9 mouse cellular contexts compared by ENCODE assay signal in the genomic region with DNA sequence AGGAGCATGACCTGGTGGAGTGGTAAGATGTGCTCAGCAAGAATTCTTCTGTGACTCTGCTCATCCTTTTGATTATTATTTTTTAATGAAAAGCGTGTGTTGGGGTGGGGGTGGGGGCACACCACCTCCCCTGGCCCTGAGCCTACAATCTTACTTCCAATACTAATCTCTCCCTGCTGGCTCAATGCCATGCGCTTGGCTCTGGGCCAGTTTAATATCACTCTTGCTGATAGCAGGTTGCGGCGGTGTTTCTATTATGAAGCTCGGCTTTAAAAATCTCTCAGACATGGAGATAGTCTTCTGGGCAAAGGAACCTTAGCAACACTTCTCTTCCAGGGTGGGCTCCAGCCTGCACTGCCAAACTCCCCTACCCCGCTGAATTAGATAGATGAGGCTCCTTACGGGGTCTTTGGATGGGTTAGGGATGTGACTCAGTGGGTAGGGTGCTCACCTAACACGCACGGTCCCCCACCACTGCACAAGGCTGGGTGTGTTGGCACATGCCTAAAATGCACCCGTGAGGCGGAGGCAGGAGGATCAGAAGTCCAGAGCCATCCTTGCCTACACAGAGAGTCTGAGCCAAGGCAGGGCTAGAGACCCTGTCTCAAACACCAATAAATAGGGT.
A peak's percentile ranks its signal among the peaks of the same experiment; 100 is the strongest.
DNase-seq lines count a peak whose midpoint lies in the region; ATAC-seq lines count a peak whose summit lies in the region.
"Had no signal": no experiment of that assay in that cellular context is flagged by ENCODE, and none has a peak within 500 bp of the region (broad histone marks: within the 10 kb centered on the region; RNA-seq: fewer than 3 reads in every experiment).

No protein-coding gene starts in this region.

- no peak overlapping the region for H3K9ac ChIP-seq in embryonic facial prominence, embryonic 12.5 days
- H3K9ac ChIP-seq in lung, embryonic 16.5 days (ENCODE audit: low read length), result no peak overlapping the region
- no peak overlapping the region for H3K9ac ChIP-seq in heart, embryonic 11.5 days (ENCODE audit: low read depth, low read length)
- no peak overlapping the region for H3K9ac ChIP-seq in midbrain, embryonic 16.5 days (ENCODE audit: low read depth, low read length)
- H3K9ac ChIP-seq: lung, embryonic 15.5 days had no signal

- H3K4me2 ChIP-seq in embryonic facial prominence, embryonic 12.5 days (replicated peaks), result no peak overlapping the region
- no peak overlapping the region for H3K4me2 ChIP-seq in lung, embryonic 16.5 days (ENCODE audit: low read depth, low read length)
- peak overlapping the region; percentile 27 for H3K4me2 ChIP-seq in heart, embryonic 11.5 days
- H3K4me2 ChIP-seq in midbrain, embryonic 16.5 days (ENCODE audit: low read length), result no peak overlapping the region
- H3K4me2 ChIP-seq: lung, embryonic 15.5 days had no signal

- no peak overlapping the region for H3K4me3 ChIP-seq in embryonic facial prominence, embryonic 12.5 days
- no peak overlapping the region for H3K4me3 ChIP-seq in embryonic facial prominence, embryonic 10.5 days
- no peak overlapping the region for H3K4me3 ChIP-seq in lung, embryonic 16.5 days (ENCODE audit: low read length)
- H3K4me3 ChIP-seq in heart, embryonic 11.5 days (ENCODE audit: low read depth, low read length), result no peak overlapping the region
- H3K4me3 ChIP-seq in midbrain, embryonic 16.5 days (ENCODE audit: low read depth, low read length), result no peak overlapping the region
- H3K4me3 ChIP-seq: lung, embryonic 15.5 days had no signal

- H3K36me3 ChIP-seq in embryonic facial prominence, embryonic 12.5 days, result 0 out of 2 replicates have a peak, but pooled peaks cover 3% of the 10 kb centered on the region
- peaks cover 24% of the 10 kb centered on the region for H3K36me3 ChIP-seq in embryonic facial prominence, embryonic 10.5 days (replicated peaks)
- peaks cover 3% of the 10 kb centered on the region for H3K36me3 ChIP-seq in lung, embryonic 16.5 days (ENCODE audit: control insufficient read depth, insufficient read depth, low read length)
- H3K36me3 ChIP-seq in heart, embryonic 11.5 days (ENCODE audit: control insufficient read depth, insufficient read depth, low read length), result no peaks in the 10 kb centered on the region
- H3K36me3 ChIP-seq in midbrain, embryonic 16.5 days (ENCODE audit: control insufficient read depth, insufficient read depth, low read length), result no peaks in the 10 kb centered on the region
- H3K36me3 ChIP-seq: lung, embryonic 15.5 days had no signal

- H3K27me3 ChIP-seq in embryonic facial prominence, embryonic 12.5 days, result no peaks in the 10 kb centered on the region
- H3K27me3 ChIP-seq in embryonic facial prominence, embryonic 10.5 days (replicated peaks; ENCODE audit: low read depth, poor library complexity, severe bottlenecking), result no peaks in the 10 kb centered on the region
- no peaks in the 10 kb centered on the region for H3K27me3 ChIP-seq in lung, embryonic 16.5 days (ENCODE audit: control insufficient read depth, insufficient read depth, low read depth, low read length)
- H3K27me3 ChIP-seq in heart, embryonic 11.5 days (ENCODE audit: control insufficient read depth, insufficient read depth, low read length), result no peaks in the 10 kb centered on the region
- no peaks in the 10 kb centered on the region for H3K27me3 ChIP-seq in midbrain, embryonic 16.5 days (ENCODE audit: control insufficient read depth, insufficient read depth, low read depth, low read length)
- H3K27me3 ChIP-seq: lung, embryonic 15.5 days had no signal

- H3K27ac ChIP-seq in embryonic facial prominence, embryonic 12.5 days, result 0 out of 2 replicates have a peak overlapping the region, but pooled peaks have one; percentile 38
- no peak overlapping the region for H3K27ac ChIP-seq in embryonic facial prominence, embryonic 10.5 days (replicated peaks)
- H3K27ac ChIP-seq in lung, embryonic 16.5 days (ENCODE audit: low read length), result no peak overlapping the region
- H3K27ac ChIP-seq in heart, embryonic 11.5 days (ENCODE audit: low read depth, low read length), result no peak overlapping the region
- peak overlapping the region; percentile 43 for H3K27ac ChIP-seq in midbrain, embryonic 16.5 days (ENCODE audit: low read length)
- H3K27ac ChIP-seq: lung, embryonic 15.5 days had no signal

- ATAC-seq in embryonic facial prominence, embryonic 12.5 days (ENCODE audit: insufficient number of reproducible peaks, insufficient read depth, low FRiP score, low TSS enrichment), result no peak
- ATAC-seq in lung, embryonic 16.5 days (ENCODE audit: low read depth), result 0 out of 2 replicates have a peak, but pooled peaks have one; percentile 13
- ATAC-seq in heart, embryonic 11.5 days (replicated peaks; ENCODE audit: insufficient number of reproducible peaks, low FRiP score, low TSS enrichment), result no peak
- no peak for ATAC-seq in midbrain, embryonic 16.5 days

- peaks cover 16% of the 10 kb centered on the region; the same call in 1 of the 2 replicates for H3K4me1 ChIP-seq in embryonic facial prominence, embryonic 12.5 days
- H3K4me1 ChIP-seq in embryonic facial prominence, embryonic 10.5 days, result peaks cover 29% of the 10 kb centered on the region
- H3K4me1 ChIP-seq in lung, embryonic 16.5 days (replicated peaks; ENCODE audit: control insufficient read depth, insufficient read depth, low read length), result peaks cover 8% of the 10 kb centered on the region
- H3K4me1 ChIP-seq in heart, embryonic 11.5 days (ENCODE audit: control insufficient read depth, insufficient read depth, low read length), result peaks cover 26% of the 10 kb centered on the region
- H3K4me1 ChIP-seq in midbrain, embryonic 16.5 days (ENCODE audit: control insufficient read depth, insufficient read depth, low read length), result peaks cover 9% of the 10 kb centered on the region; the same call in 1 of the 2 replicates

- no peak for DNase-seq in embryonic facial prominence, embryonic 10.5 days (ENCODE audit: low spot score)
- DNase-seq in lung, postnatal 25 days (ENCODE audit: low spot score), result no peak
- no peak for DNase-seq in spleen, postnatal 14 days (ENCODE audit: low spot score in 2 of 2)
- DNase-seq in yolk sac, embryonic 10.5 days (ENCODE audit: low spot score), result no peak

- no peaks in the 10 kb centered on the region for H3K9me3 ChIP-seq in embryonic facial prominence, embryonic 12.5 days
- peaks cover 9% of the 10 kb centered on the region for H3K9me3 ChIP-seq in embryonic facial prominence, embryonic 10.5 days
- H3K9me3 ChIP-seq in lung, embryonic 16.5 days (ENCODE audit: control insufficient read depth, low read length), result peaks cover 5% of the 10 kb centered on the region
- no peaks in the 10 kb centered on the region for H3K9me3 ChIP-seq in heart, embryonic 11.5 days (replicated peaks; ENCODE audit: control insufficient read depth, low read length)
- H3K9me3 ChIP-seq in midbrain, embryonic 16.5 days (replicated peaks; ENCODE audit: control insufficient read depth, low read length, poor library complexity, severe bottlenecking), result no peaks in the 10 kb centered on the region
- H3K9me3 ChIP-seq: lung, embryonic 15.5 days had no signal

- WGBS in embryonic facial prominence, embryonic 12.5 days, result 81% methylated on average over 11 of the region's 11 CpGs
- WGBS in embryonic facial prominence, embryonic 10.5 days, result 96% methylated on average over 11 of the region's 11 CpGs
- WGBS in lung, embryonic 16.5 days, result 49% methylated on average over 11 of the region's 11 CpGs
- 66% methylated on average over 11 of the region's 11 CpGs for WGBS in heart, embryonic 11.5 days (ENCODE audit: insufficient replicate concordance)
- 71% methylated on average over 11 of the region's 11 CpGs for WGBS in midbrain, embryonic 16.5 days

Comparison
In these comparisons a context has a peak if more than half of its experiments do, and no peak if none do; other contexts are left out.
1. H3K27ac ChIP-seq: peak in embryonic facial prominence, embryonic 12.5 days (single experiment) and midbrain, embryonic 16.5 days (single experiment); none in embryonic facial prominence, embryonic 10.5 days (single experiment), lung, embryonic 16.5 days (single experiment) and heart, embryonic 11.5 days (single experiment).